Mouse (Mus musculus) kidney, embryonic 15.5 days (tissue): ENCODE results near the gene 4930415L06Rik. TPM values are rescaled to one million over a fixed set of nuclear protein-coding genes. Genes with fewer than 3 reads are reported as not detected.

Experiments
- ATAC-seq: fragments of 200-750 bp; cut with Nextera tagmentation; replicated peaks from 2 replicates; pipeline ENCODE4 v1.8.0; 2017; ENCODE audit warnings: moderate TSS enrichment; ENCODE audit not compliant: low FRiP score
- H3K27ac ChIP-seq: fragments of 300-500 bp; sonication (generic); 2 replicates; pipeline ENCODE4 v1.5.1; 2015; ENCODE audit warnings: mild to moderate bottlenecking, inconsistent platforms
- H3K27me3 ChIP-seq: fragments of 300-500 bp; sonication (generic); 2 replicates; pipeline ENCODE4 v1.6.1; 2015; ENCODE audit warnings: inconsistent platforms
- H3K36me3 ChIP-seq: fragments of 300-500 bp; sonication (generic); 2 replicates; pipeline ENCODE4 v1.6.1; 2015; ENCODE audit warnings: inconsistent platforms
- H3K4me1 ChIP-seq: fragments of 300-500 bp; sonication (generic); 2 replicates; pipeline ENCODE4 v1.6.1; 2015; ENCODE audit warnings: inconsistent platforms
- H3K4me2 ChIP-seq: fragments of 300-500 bp; sonication (generic); 2 replicates; pipeline ENCODE4 v1.6.1; 2015; ENCODE audit warnings: moderate library complexity, mild to moderate bottlenecking, inconsistent platforms
- H3K4me3 ChIP-seq: fragments of 300-500 bp; sonication (generic); replicated peaks from 2 replicates; pipeline ENCODE4 v1.5.1; 2015; ENCODE audit warnings: mild to moderate bottlenecking, inconsistent platforms
- H3K9ac ChIP-seq: fragments of 300-500 bp; sonication (generic); 2 replicates; pipeline ENCODE4 v1.6.1; 2015; ENCODE audit warnings: mild to moderate bottlenecking, inconsistent platforms
- H3K9me3 ChIP-seq: fragments of 300-500 bp; sonication (generic); replicated peaks from 2 replicates; pipeline ENCODE4 v1.6.1; 2016; ENCODE audit warnings: inconsistent platforms
- WGBS: fragments of 180-500 bp; shearing (Covaris S2); methylation state at CpG from one replicate; pipeline ENCODE4 v1.1.7; 2015; ENCODE audit warnings: mixed read lengths; 5-methylcytosine and 5-hydroxymethylcytosine counted together
- polyA plus RNA-seq: library from polyadenylated mRNA; unstranded; fragments of >200 nt; fragmentation: Nextera tagmentation; extraction: Ambion mirVana; gene quantifications from 2 replicates; pipeline ENCODE4 v1.2.1, GENCODE M21; 2015

Gene 4930415L06Rik
- polyA plus RNA-seq: not detected in 2 replicates

DNA sequence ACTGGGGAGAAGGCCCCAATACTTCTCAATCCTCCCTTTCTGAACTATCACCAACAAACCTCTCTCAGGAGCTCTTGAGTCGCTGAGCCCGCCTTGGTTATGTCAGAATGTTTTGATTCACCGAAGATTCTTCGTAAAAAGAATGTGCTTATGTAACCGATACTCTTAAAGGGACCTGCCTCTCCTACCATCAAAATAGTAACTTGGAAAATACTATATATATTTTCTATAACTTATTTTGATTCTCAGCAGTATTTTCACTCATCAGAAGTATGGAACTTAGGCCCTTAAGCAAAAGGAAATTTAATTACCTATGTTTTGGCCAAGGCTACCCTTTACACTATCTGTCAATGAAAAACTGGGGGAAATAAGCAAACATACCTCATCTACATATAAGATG is at the start of gene 4930415L06Rik:
TSS of gene 4930415L06Rik (minus strand) at position 101 of the 400 bp plus-strand sequence.
- no peaks in the 10 kb centered on the region for H3K36me3 ChIP-seq
- no peak within 1 kb of the TSS for H3K9ac ChIP-seq
- no peak within 1 kb of the TSS for H3K4me2 ChIP-seq
- no peak for ATAC-seq
- no peaks in the 10 kb centered on the region for H3K9me3 ChIP-seq
- no peak within 1 kb of the TSS for H3K4me3 ChIP-seq
- WGBS: 88% methylated on average over 5 of the region's 5 CpGs
- H3K27me3 ChIP-seq: no peaks in the 10 kb centered on the region
- H3K4me1 ChIP-seq: no peaks in the 10 kb centered on the region
- H3K27ac ChIP-seq: no peak within 1 kb of the TSS

DNA sequence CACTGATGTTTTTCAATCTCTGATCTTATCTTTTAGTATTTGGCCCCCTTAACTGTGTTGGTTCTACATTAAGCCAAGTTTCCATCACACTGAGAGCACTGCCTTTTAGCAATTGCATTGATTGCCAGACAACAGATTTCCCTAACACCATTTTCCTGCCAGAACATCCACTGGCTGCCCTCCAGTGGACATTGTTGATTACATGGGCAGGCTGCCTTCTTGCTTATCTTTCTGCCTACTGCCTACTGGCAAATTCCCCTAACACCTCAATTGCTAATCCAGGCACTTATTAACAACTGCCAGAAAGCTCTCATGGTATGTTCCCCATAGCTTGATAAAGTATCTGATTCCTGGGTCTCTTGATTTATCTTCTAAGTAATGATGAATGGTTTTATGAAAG is 46.0 kb upstream of the 4930415L06Rik start:
- Histone ChIP-seq H3K27ac (no peak overlapping the region), H3K9me3 (no peaks in the 10 kb centered on the region), H3K9ac (no peak overlapping the region), H3K4me1 (no peaks in the 10 kb centered on the region), H3K27me3 (no peaks in the 10 kb centered on the region), H3K36me3 (no peaks in the 10 kb centered on the region), H3K4me2 (no peak overlapping the region), H3K4me3 (no peak overlapping the region)
- ATAC-seq: no peak

DNA sequence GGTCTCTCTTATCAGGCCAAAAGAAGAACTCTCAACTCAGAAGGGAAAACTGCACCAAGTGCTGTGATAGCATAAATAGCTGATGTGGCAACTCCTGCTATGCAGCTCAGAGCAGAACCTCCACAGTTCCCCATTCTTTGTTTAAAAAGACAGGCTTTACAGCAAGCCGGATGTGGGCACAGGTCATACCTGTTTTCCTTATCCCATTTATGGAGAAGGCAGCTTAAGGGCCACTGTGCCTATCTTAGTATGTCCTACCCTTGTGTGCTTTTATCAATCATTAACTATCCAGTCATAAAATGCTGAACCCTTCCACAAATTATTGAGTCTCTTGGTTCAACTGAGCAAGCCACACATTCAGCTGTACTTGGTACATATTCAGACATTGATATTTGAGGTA is 27.8 kb downstream of the 4930415L06Rik start:
- Histone ChIP-seq H3K9me3 (no peaks in the 10 kb centered on the region), H3K4me1 (no peaks in the 10 kb centered on the region), H3K4me2 (no peak overlapping the region), H3K9ac (no peak overlapping the region), H3K27me3 (no peaks in the 10 kb centered on the region), H3K4me3 (no peak overlapping the region), H3K27ac (no peak overlapping the region), H3K36me3 (no peaks in the 10 kb centered on the region)
- ATAC-seq: no peak
- WGBS: 79% methylated on average over 1 of the region's 1 CpGs

Other genes starting within 250 kb of the 4930415L06Rik start
- not detected in 2 replicates for gene 4932429P05Rik, start 180.6 kb downstream of the 4930415L06Rik start, polyA plus RNA-seq